16 mouse cellular contexts compared by ENCODE assay signal in the genomic region with DNA sequence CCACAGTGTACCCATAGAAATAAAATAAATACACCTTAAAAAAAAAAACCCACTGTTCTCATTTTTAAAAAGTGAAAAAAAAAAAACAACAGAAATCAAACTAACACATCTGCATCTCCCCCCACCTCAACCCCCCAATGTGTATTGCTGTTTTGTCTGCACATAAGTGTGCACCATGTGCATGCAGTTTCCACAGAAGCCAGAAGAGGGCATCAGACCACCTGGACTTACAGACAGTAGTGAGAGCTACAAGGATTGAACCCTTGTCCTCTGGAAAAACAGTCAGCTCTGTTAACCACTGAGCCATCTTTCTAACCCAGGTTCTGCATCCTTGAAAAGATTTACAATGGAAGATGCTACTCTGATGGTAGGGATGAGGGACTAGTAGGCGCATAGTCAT.
DNase-seq lines count a peak whose midpoint lies in the region; ATAC-seq and TF ChIP-seq lines count a peak whose summit lies in the region.
"Had no signal": no experiment of that assay in that cellular context is flagged by ENCODE, and none has a peak within 500 bp of the region (broad histone marks: within the 10 kb centered on the region; RNA-seq: fewer than 3 reads in every experiment).

No protein-coding gene starts in this region.

- H3K27me3 ChIP-seq in liver, embryonic 11.5 days (replicated peaks; ENCODE audit: control insufficient read depth, insufficient read depth, low read length) = no peaks in the 10 kb centered on the region
- peaks cover 15% of the 10 kb centered on the region; the same call in 1 of the 2 replicates for H3K27me3 ChIP-seq in E14TG2a.4 (ENCODE audit: insufficient read depth, low read length)
- H3K27me3 ChIP-seq in liver, postnatal 0 days (ENCODE audit: insufficient read depth, low read length) = no peaks in the 10 kb centered on the region
- H3K27me3 ChIP-seq in forebrain, embryonic 12.5 days = no peaks in the 10 kb centered on the region
- H3K27me3 ChIP-seq: heart, embryonic 12.5 days; neural tube, embryonic 13.5 days had no signal

- no peak overlapping the region for H3K9ac ChIP-seq in liver, embryonic 11.5 days (ENCODE audit: low read depth, low read length)
- no peak overlapping the region for H3K9ac ChIP-seq in liver, postnatal 0 days (replicated peaks)
- no peak overlapping the region for H3K9ac ChIP-seq in forebrain, embryonic 12.5 days
- H3K9ac ChIP-seq: heart, embryonic 12.5 days; neural tube, embryonic 13.5 days had no signal

- H3K36me3 ChIP-seq in liver, embryonic 11.5 days (ENCODE audit: control insufficient read depth, insufficient read depth, low read length) = no peaks in the 10 kb centered on the region
- no peaks in the 10 kb centered on the region for H3K36me3 ChIP-seq in E14TG2a.4 (ENCODE audit: insufficient read depth, low read length)
- H3K36me3 ChIP-seq in liver, postnatal 0 days (replicated peaks; ENCODE audit: insufficient read depth, low read length) = no peaks in the 10 kb centered on the region
- no peaks in the 10 kb centered on the region for H3K36me3 ChIP-seq in forebrain, embryonic 12.5 days (replicated peaks)
- H3K36me3 ChIP-seq: heart, embryonic 12.5 days; neural tube, embryonic 13.5 days had no signal

- TF ChIP-seq CTCF in gastrocnemius, adult 2 months (IDR thresholded peaks at IDR 0.05) = peak; percentile 25; the same call in 1 of the 2 replicates
- TF ChIP-seq CTCF in E14TG2a.4 (conservative IDR thresholded peaks at IDR 0.05; ENCODE audit: low read length) = peak; percentile 75
- peak; percentile 62 for TF ChIP-seq CTCF in liver, postnatal 0 days (IDR thresholded peaks at IDR 0.05; ENCODE audit: low read depth)

- no peak overlapping the region for H3K4me2 ChIP-seq in liver, embryonic 11.5 days
- H3K4me2 ChIP-seq in liver, postnatal 0 days (ENCODE audit: low read depth, low read length) = no peak overlapping the region
- no peak overlapping the region for H3K4me2 ChIP-seq in forebrain, embryonic 12.5 days
- H3K4me2 ChIP-seq: heart, embryonic 12.5 days; neural tube, embryonic 13.5 days had no signal

- no peak overlapping the region for H3K4me3 ChIP-seq in gastrocnemius, adult 2 months
- no peak overlapping the region for H3K4me3 ChIP-seq in liver, embryonic 11.5 days (ENCODE audit: low read depth, low read length)
- no peak overlapping the region for H3K4me3 ChIP-seq in E14TG2a.4 (replicated peaks; ENCODE audit: low read length)
- no peak overlapping the region for H3K4me3 ChIP-seq in liver, postnatal 0 days (ENCODE audit: low read depth, low read length)
- no peak overlapping the region for H3K4me3 ChIP-seq in forebrain, embryonic 12.5 days (replicated peaks)
- H3K4me3 ChIP-seq: erythroblast, embryonic 14.5 days; heart, embryonic 12.5 days; neural tube, embryonic 13.5 days had no signal

- no peaks in the 10 kb centered on the region for H3K9me3 ChIP-seq in liver, embryonic 11.5 days (ENCODE audit: control insufficient read depth, low read length)
- H3K9me3 ChIP-seq in E14TG2a.4 (ENCODE audit: low read length) = no peaks in the 10 kb centered on the region
- no peaks in the 10 kb centered on the region for H3K9me3 ChIP-seq in liver, postnatal 0 days (ENCODE audit: low read length)
- no peaks in the 10 kb centered on the region for H3K9me3 ChIP-seq in forebrain, embryonic 12.5 days
- H3K9me3 ChIP-seq: neural tube, embryonic 13.5 days had no signal

- H3K4me1 ChIP-seq in liver, embryonic 11.5 days (replicated peaks; ENCODE audit: control insufficient read depth, insufficient read depth, low read length) = no peaks in the 10 kb centered on the region
- peaks cover 53% of the 10 kb centered on the region for H3K4me1 ChIP-seq in E14TG2a.4 (replicated peaks; ENCODE audit: low read depth, low read length)
- peaks cover 11% of the 10 kb centered on the region for H3K4me1 ChIP-seq in liver, postnatal 0 days (ENCODE audit: insufficient read depth)
- peaks cover 3% of the 10 kb centered on the region; the same call in 1 of the 2 replicates for H3K4me1 ChIP-seq in forebrain, embryonic 12.5 days

- TF ChIP-seq EP300 in liver, postnatal 0 days (IDR thresholded peaks at IDR 0.05; ENCODE audit: low read depth) = no peak

- intact Hi-C loops in gastrocnemius, adult 2 months (cut with DNase I) = loop anchor here (5.0 kb wide), 2 partner anchors 70 to 90 kb away; partner anchors contain the start of gene Herc1

- WGBS in liver, embryonic 11.5 days = 91% methylated on average over 1 of the region's 1 CpGs
- WGBS in liver, postnatal 0 days (ENCODE audit: insufficient replicate concordance) = 90% methylated on average over 1 of the region's 1 CpGs
- WGBS in forebrain, embryonic 12.5 days = 100% methylated on average over 1 of the region's 1 CpGs

- no peak for ATAC-seq in liver, embryonic 11.5 days (replicated peaks; ENCODE audit: low FRiP score)
- no peak for ATAC-seq in liver, postnatal 0 days
- no peak for ATAC-seq in forebrain, embryonic 12.5 days (ENCODE audit: low FRiP score)

- no peak overlapping the region for H3K27ac ChIP-seq in gastrocnemius, adult 2 months
- no peak overlapping the region for H3K27ac ChIP-seq in liver, embryonic 11.5 days (ENCODE audit: low read depth, low read length)
- no peak overlapping the region for H3K27ac ChIP-seq in liver, postnatal 0 days (ENCODE audit: low read depth)
- H3K27ac ChIP-seq in forebrain, embryonic 12.5 days = no peak overlapping the region
- H3K27ac ChIP-seq: neural tube, embryonic 13.5 days had no signal

- DNase-seq in gastrocnemius, adult 2 months = no peak
- DNase-seq in gastrocnemius, postnatal 10 days = no peak
- peak; percentile 46 for DNase-seq in liver
- DNase-seq in liver, embryonic 11.5 days (ENCODE audit: low spot score) = no peak
- DNase-seq in liver, postnatal 0 days = no peak
- DNase-seq in layer of hippocampus, adult 8-10 months (ENCODE audit: low spot score in 2 of 2) = no peak
- DNase-seq: cerebellum, adult 11 months; cerebellum, postnatal 25 days; gastrocnemius, postnatal 25 days; kidney, postnatal 25 days; lung, adult 18-20 months had no signal

Comparison
In these comparisons a context has a peak if more than half of its experiments do, and no peak if none do; other contexts are left out.
1. CTCF ChIP-seq: peak in every context shown above with its lines; median percentile 75 in E14TG2a.4; 62 in liver, postnatal 0 days; 25 in gastrocnemius, adult 2 months.